Mouse (Mus musculus) kidney, adult 2 months (tissue): ENCODE data around the gene Als2cl. TPM values are rescaled to one million over a fixed set of nuclear protein-coding genes. Genes with fewer than 3 reads are reported as not detected.

ENCODE experiments used
- DNase-seq: peaks from one replicate; pipeline ENCODE4 v3.0.0; 2021
- H3K27ac ChIP-seq: fragments of 200-500 bp; 2 replicates; pipeline ENCODE4 v1.5.1; 2012; ENCODE audit warnings: low read depth, low read length, control low read depth, inconsistent platforms; ENCODE audit not compliant: insufficient read depth
- H3K27me3 ChIP-seq: fragments of 200-500 bp; replicated peaks from 2 replicates; pipeline ENCODE4 v1.6.1; 2012; ENCODE audit warnings: mild to moderate bottlenecking, moderate library complexity, low read length, inconsistent platforms; ENCODE audit not compliant: control insufficient read depth, insufficient read depth
- H3K36me3 ChIP-seq: fragments of 200-500 bp; 2 replicates; pipeline ENCODE4 v1.6.1; 2012; ENCODE audit warnings: mild to moderate bottlenecking, moderate library complexity, low read length, inconsistent platforms; ENCODE audit not compliant: control insufficient read depth, insufficient read depth
- H3K4me1 ChIP-seq: fragments of 200-500 bp; 2 replicates; pipeline ENCODE4 v1.6.1; 2011; ENCODE audit warnings: low read length; ENCODE audit not compliant: control insufficient read depth, insufficient read depth
- H3K4me3 ChIP-seq: fragments of 200-500 bp; 2 replicates; pipeline ENCODE4 v1.5.1; 2011; ENCODE audit warnings: mild to moderate bottlenecking, low read depth, low read length, control low read depth; ENCODE audit not compliant: insufficient read depth
- CTCF ChIP-seq: fragments of 200-500 bp; conservative IDR thresholded peaks from 2 replicates; pipeline ENCODE4 v1.5.1; 2011; ENCODE audit warnings: low read depth, mild to moderate bottlenecking, control low read depth, low read length, moderate library complexity, mixed read lengths; ENCODE audit not compliant: insufficient read depth, insufficient read length
- POLR2A ChIP-seq: fragments of 200-500 bp; IDR thresholded peaks from one replicate; pipeline ENCODE4 v1.6.1; 2011; ENCODE audit warnings: low read depth, low read length, control low read depth
- WGBS: fragments of 180-500 bp; shearing (Covaris S2); methylation state at CpG from one replicate; pipeline ENCODE4 v1.1.7; 2018; 5-methylcytosine and 5-hydroxymethylcytosine counted together
- polyA plus RNA-seq: library from polyadenylated mRNA; depleted of rRNA; stranded (reverse); fragments of >200 nt; gene quantifications from 2 replicates; pipeline ENCODE4 v1.2.3, GENCODE M21; 2012

The Als2cl gene
- polyA plus RNA-seq, 1 experiment, result 32.3 TPM

DNA sequence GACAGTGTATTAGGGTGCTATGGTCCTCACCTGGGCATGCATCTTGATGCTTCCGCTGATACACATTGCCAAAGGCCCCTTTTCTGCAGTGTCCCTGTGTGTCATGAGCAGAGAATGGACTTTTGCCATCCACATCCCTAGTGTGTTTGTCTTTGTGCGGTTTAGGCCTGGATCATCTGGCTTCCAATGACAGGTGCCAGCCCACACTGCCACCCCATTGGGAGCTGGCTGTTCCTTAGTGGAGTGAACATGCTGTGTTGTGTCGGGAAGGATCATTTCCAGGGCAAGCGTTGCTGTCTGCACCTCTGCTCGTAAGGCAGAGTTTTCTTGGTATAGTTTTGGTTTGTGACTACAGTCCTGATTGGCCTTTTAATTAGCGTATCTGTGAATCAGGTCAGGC is 21.5 kb downstream of the Als2cl start:
- WGBS, result 95% methylated on average over 6 of the region's 6 CpGs
- Histone ChIP-seq H3K27ac (no peak overlapping the region), H3K36me3 (peaks cover 4% of the 10 kb centered on the region), H3K27me3 (no peaks in the 10 kb centered on the region), H3K4me1 (no peaks in the 10 kb centered on the region; the same call in 1 of the 2 replicates), H3K4me3 (no peak overlapping the region)
- TF ChIP-seq CTCF (no peak), POLR2A (no peak)
- no peak for DNase-seq

GRCm38 (mm10) chr9:110902271-110902670 is 22.6 kb downstream of the Als2cl start:
- no peaks in the 10 kb centered on the region for H3K4me1 ChIP-seq
- H3K27me3 ChIP-seq, result no peaks in the 10 kb centered on the region
- WGBS, result 79% methylated on average over 4 of the region's 4 CpGs
- TF ChIP-seq CTCF, result no peak
- no peak for TF ChIP-seq POLR2A
- peaks cover 4% of the 10 kb centered on the region for H3K36me3 ChIP-seq
- H3K4me3 ChIP-seq, result no peak overlapping the region
- no peak for DNase-seq
- H3K27ac ChIP-seq, result no peak overlapping the region

DNA sequence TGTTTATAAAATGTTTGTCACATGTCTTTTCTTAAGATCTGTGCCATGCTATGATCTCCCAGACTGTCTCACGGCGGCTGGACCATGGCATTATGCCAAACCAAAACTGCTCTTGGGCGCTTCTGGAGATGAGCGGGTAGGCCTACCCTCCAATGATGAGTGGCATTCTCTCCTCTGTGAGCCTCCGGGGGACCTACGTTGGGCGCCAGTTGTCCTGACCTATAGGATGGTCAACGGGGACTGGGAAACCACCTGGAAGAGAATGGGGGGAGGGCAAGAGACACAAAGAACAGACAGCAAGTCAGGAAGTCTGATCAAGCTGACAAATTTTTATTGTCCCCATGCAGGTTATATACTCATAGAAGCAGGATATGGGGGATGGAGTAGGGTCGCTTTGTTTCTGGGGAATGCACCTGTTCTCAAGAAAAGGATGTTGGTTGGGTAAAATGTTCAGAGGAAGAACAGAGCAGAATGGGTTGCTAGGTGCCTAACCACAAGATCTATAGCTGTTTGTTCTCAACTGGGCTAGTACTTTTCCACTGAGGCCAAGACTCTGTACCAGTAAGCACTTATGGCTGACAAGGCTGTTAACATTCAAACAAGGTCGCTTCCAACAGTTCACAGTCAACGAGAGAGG is 27.6 kb downstream of the Als2cl start:
- Histone ChIP-seq H3K27ac (no peak overlapping the region), H3K36me3 (no peaks in the 10 kb centered on the region), H3K4me3 (no peak overlapping the region), H3K4me1 (no peaks in the 10 kb centered on the region), H3K27me3 (no peaks in the 10 kb centered on the region)
- TF ChIP-seq POLR2A (no peak), CTCF (no peak)
- 91% methylated on average over 11 of the region's 11 CpGs for WGBS
- DNase-seq, result no peak

DNA sequence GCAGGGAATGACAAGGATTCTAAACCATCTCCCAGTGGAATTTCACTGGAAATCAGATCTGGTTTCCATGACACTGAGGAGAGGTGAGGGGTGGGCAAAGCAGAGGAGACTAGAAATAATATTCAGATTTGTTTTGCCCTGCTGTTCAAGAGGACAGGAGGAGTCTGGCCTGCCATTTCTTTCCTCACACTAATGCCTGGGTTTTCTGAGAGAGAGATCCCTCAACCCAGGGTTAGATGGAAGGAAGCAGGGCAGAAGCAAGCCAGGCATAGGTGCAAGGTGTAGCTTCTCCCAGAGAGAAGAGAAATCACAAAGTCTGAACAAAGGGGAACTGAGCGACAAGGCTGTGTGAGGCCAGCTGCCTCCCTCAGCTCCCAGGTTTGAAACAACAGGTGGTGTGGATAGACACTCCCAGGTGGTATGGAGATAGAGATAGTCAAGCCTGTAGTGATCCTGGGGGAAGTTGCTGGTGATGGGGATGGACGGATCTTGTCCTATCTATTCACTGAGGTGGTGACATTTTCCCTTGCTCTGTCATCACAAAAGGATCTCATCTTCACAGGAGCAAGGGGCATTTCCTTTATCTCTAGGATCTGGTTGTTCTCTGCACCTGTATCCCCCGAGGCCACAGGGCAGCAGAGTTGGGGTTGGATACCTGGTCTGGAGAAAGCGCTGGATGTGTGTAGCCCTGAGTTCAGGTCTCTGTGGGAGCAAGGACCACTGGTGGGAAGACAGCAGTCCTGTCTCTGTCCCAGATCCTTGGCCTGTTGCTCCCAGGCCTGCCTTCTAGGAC is 28.4 kb downstream of the Als2cl start:
- Histone ChIP-seq H3K27me3 (no peaks in the 10 kb centered on the region), H3K4me3 (no peak overlapping the region), H3K4me1 (no peaks in the 10 kb centered on the region), H3K36me3 (no peaks in the 10 kb centered on the region), H3K27ac (no peak overlapping the region)
- 88% methylated on average over 4 of the region's 4 CpGs for WGBS
- TF ChIP-seq POLR2A (no peak), CTCF (no peak)
- DNase-seq, result no peak

DNA sequence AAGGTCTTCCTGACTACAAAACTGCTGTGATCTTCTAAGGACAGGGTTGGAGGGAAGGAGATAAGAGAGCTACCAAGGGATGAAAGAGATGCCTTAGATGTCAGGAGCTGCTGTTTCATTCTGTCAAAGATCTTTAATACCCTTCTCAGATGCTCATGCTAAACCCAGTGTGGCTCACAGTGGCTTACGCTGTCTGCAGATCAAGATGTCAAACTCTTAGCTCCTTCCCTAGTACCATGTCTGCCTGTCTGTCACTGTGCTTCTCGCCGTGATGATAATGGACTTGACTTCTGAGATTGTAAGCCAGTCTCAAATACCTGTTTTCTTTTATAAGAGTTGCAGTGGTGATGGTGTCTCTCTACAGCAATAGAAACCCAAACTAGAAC is 29.0 kb downstream of the Als2cl start:
- no peaks in the 10 kb centered on the region for H3K4me1 ChIP-seq
- TF ChIP-seq CTCF (no peak), POLR2A (no peak)
- WGBS, result 94% methylated on average over 3 of the region's 3 CpGs

GRCm38 (mm10) chr9:110909371-110909967 is 29.8 kb downstream of the Als2cl start:
- Histone ChIP-seq H3K27ac (no peak overlapping the region), H3K36me3 (no peaks in the 10 kb centered on the region), H3K4me1 (no peaks in the 10 kb centered on the region), H3K4me3 (no peak overlapping the region), H3K27me3 (no peaks in the 10 kb centered on the region)
- 79% methylated on average over 6 of the region's 6 CpGs for WGBS
- TF ChIP-seq CTCF, result no peak
- TF ChIP-seq POLR2A, result no peak
- no peak for DNase-seq

More for the DNA sequence above, 29.0 kb downstream of the Als2cl start:
- Histone ChIP-seq H3K27ac (no peak overlapping the region), H3K36me3 (no peaks in the 10 kb centered on the region), H3K4me3 (no peak overlapping the region), H3K27me3 (no peaks in the 10 kb centered on the region)
- DNase-seq, result no peak

GRCm38 (mm10) chr9:110914631-110915236 is 35.1 kb downstream of the Als2cl start:
- no peak for DNase-seq
- Histone ChIP-seq H3K4me1 (no peaks in the 10 kb centered on the region), H3K27me3 (no peaks in the 10 kb centered on the region), H3K4me3 (no peak overlapping the region), H3K27ac (no peak overlapping the region), H3K36me3 (no peaks in the 10 kb centered on the region)
- WGBS, result 70% methylated on average over 21 of the region's 21 CpGs
- TF ChIP-seq POLR2A (no peak), CTCF (no peak)
